Mouse (Mus musculus) erythroblast, embryonic 14.5 days (primary cell): Measurements from ENCODE around the gene Wdr45.
"Not testable (repeated sequence)": the region's sequence is repeated elsewhere in the genome, so short reads cannot be mapped to it uniquely, and the experiment has no call there.

ENCODE experiments used
- GATA1 ChIP-seq: IDR thresholded peaks from 2 replicates; pipeline ENCODE4 v1.6.1; 2012; ENCODE audit warnings: low read length, inconsistent platforms, mixed read lengths
- TAL1 ChIP-seq: IDR thresholded peaks from 3 replicates; pipeline ENCODE4 v1.6.1; 2012; ENCODE audit warnings: low read length, inconsistent platforms, mixed read lengths

GRCm38 (mm10) chrX:7753627-7754026 lies 39.5 kb downstream of the Wdr45 start:
- not testable (repeated sequence) for TF ChIP-seq GATA1, TAL1
